Mouse (Mus musculus) forebrain, embryonic 13.5 days (tissue): ENCODE data around the gene Fhit. TPM values are rescaled to one million over a fixed set of nuclear protein-coding genes. Genes with fewer than 3 reads are reported as not detected.

ENCODE experiments used
- ATAC-seq: fragments of 200-750 bp; cut with Nextera tagmentation; 2 replicates; pipeline ENCODE4 v1.8.0; 2017
- H3K27ac ChIP-seq: fragments of 300-500 bp; sonication (generic); 2 replicates; pipeline ENCODE4 v1.5.1; 2015; ENCODE audit warnings: inconsistent platforms, mild to moderate bottlenecking, moderate library complexity
- H3K27me3 ChIP-seq: fragments of 300-500 bp; sonication (generic); 2 replicates; pipeline ENCODE4 v1.6.1; 2015; ENCODE audit warnings: mild to moderate bottlenecking, inconsistent platforms
- H3K36me3 ChIP-seq: fragments of 300-500 bp; sonication (generic); 2 replicates; pipeline ENCODE4 v1.6.1; 2015; ENCODE audit warnings: mild to moderate bottlenecking, inconsistent platforms; ENCODE audit not compliant: poor library complexity, severe bottlenecking
- H3K4me1 ChIP-seq: fragments of 300-500 bp; sonication (generic); 2 replicates; pipeline ENCODE4 v1.6.1; 2015; ENCODE audit warnings: inconsistent platforms
- H3K4me2 ChIP-seq: fragments of 300-500 bp; sonication (generic); 2 replicates; pipeline ENCODE4 v1.6.1; 2015; ENCODE audit warnings: inconsistent platforms, mild to moderate bottlenecking, moderate library complexity
- H3K4me3 ChIP-seq: fragments of 300-500 bp; sonication (generic); 2 replicates; pipeline ENCODE4 v1.5.1; 2015; ENCODE audit warnings: mild to moderate bottlenecking, inconsistent platforms
- H3K9ac ChIP-seq: fragments of 300-500 bp; sonication (generic); 2 replicates; pipeline ENCODE4 v1.6.1; 2015; ENCODE audit warnings: mild to moderate bottlenecking, inconsistent platforms
- H3K9me3 ChIP-seq: fragments of 300-500 bp; sonication (generic); replicated peaks from 2 replicates; pipeline ENCODE4 v1.6.1; 2016; ENCODE audit warnings: inconsistent platforms
- WGBS: fragments of 180-500 bp; shearing (Covaris S2); methylation state at CpG from one replicate; pipeline ENCODE4 v1.1.7; 2015; 5-methylcytosine and 5-hydroxymethylcytosine counted together
- polyA plus RNA-seq: library from polyadenylated mRNA; unstranded; fragments of >200 nt; fragmentation: Nextera tagmentation; extraction: Ambion mirVana; gene quantifications from 2 replicates; pipeline ENCODE4 v1.2.1, GENCODE M21; 2015

Gene Fhit
- polyA plus RNA-seq, 1 experiment from 2014 or later, result 6.2 TPM

- peak; percentile 53; the same call in 1 of the 2 replicates for ATAC-seq
- Histone ChIP-seq H3K36me3 (no peaks in the 10 kb centered on the region), H3K4me3 (no peak overlapping the region), H3K27me3 (no peaks in the 10 kb centered on the region), H3K4me2 (no peak overlapping the region), H3K9ac (no peak overlapping the region), H3K27ac (no peak overlapping the region), H3K9me3 (no peaks in the 10 kb centered on the region), H3K4me1 (no peaks in the 10 kb centered on the region)
- WGBS, result 28% methylated on average over 6 of the region's 6 CpGs
These were observed 875.8 kb downstream of the Fhit start for GRCm38 (mm10) chr14:10286027-10286426.

- no peak overlapping the region for H3K4me2 ChIP-seq
- WGBS, result 76% methylated on average over 5 of the region's 5 CpGs
- no peaks in the 10 kb centered on the region for H3K4me1 ChIP-seq
- no peak for ATAC-seq
- H3K36me3 ChIP-seq, result no peaks in the 10 kb centered on the region
- H3K9me3 ChIP-seq, result no peaks in the 10 kb centered on the region
- no peak overlapping the region for H3K27ac ChIP-seq
- H3K27me3 ChIP-seq, result no peaks in the 10 kb centered on the region
- no peak overlapping the region for H3K4me3 ChIP-seq
- H3K9ac ChIP-seq, result no peak overlapping the region
These were observed 933.1 kb downstream of the Fhit start for GRCm38 (mm10) chr14:10228708-10229107.

- H3K4me3 ChIP-seq, result no peak overlapping the region
- no peaks in the 10 kb centered on the region for H3K4me1 ChIP-seq
- H3K27me3 ChIP-seq, result no peaks in the 10 kb centered on the region
- no peak overlapping the region for H3K27ac ChIP-seq
- no peaks in the 10 kb centered on the region for H3K9me3 ChIP-seq
- ATAC-seq, result no peak
- 91% methylated on average over 2 of the region's 2 CpGs for WGBS
- no peak overlapping the region for H3K9ac ChIP-seq
- no peaks in the 10 kb centered on the region for H3K36me3 ChIP-seq
- no peak overlapping the region for H3K4me2 ChIP-seq
These were observed 940.0 kb downstream of the Fhit start for GRCm38 (mm10) chr14:10221847-10222246.

GRCm38 (mm10) chr14:10213216-10213615, 948.6 kb downstream of the Fhit start:
- no peak overlapping the region for H3K9ac ChIP-seq
- H3K4me1 ChIP-seq, result no peaks in the 10 kb centered on the region
- H3K4me2 ChIP-seq, result no peak overlapping the region
- no peak overlapping the region for H3K4me3 ChIP-seq
- H3K9me3 ChIP-seq, result no peaks in the 10 kb centered on the region
- H3K36me3 ChIP-seq, result no peaks in the 10 kb centered on the region
- no peaks in the 10 kb centered on the region for H3K27me3 ChIP-seq
- 67% methylated on average over 4 of the region's 4 CpGs for WGBS
- no peak overlapping the region for H3K27ac ChIP-seq
- ATAC-seq, result no peak

- WGBS, result 61% methylated on average over 5 of the region's 5 CpGs
- no peaks in the 10 kb centered on the region for H3K9me3 ChIP-seq
- no peaks in the 10 kb centered on the region for H3K36me3 ChIP-seq
- no peaks in the 10 kb centered on the region for H3K4me1 ChIP-seq
- no peak overlapping the region for H3K4me3 ChIP-seq
- no peak overlapping the region for H3K27ac ChIP-seq
- H3K4me2 ChIP-seq, result no peak overlapping the region
- H3K9ac ChIP-seq, result no peak overlapping the region
- ATAC-seq, result no peak
- H3K27me3 ChIP-seq, result no peaks in the 10 kb centered on the region
These were observed 950.7 kb downstream of the Fhit start for GRCm38 (mm10) chr14:10211184-10211583.

- Histone ChIP-seq H3K36me3 (no peaks in the 10 kb centered on the region), H3K27me3 (no peaks in the 10 kb centered on the region), H3K4me2 (no peak overlapping the region), H3K4me3 (no peak overlapping the region), H3K4me1 (no peaks in the 10 kb centered on the region), H3K9ac (no peak overlapping the region), H3K9me3 (no peaks in the 10 kb centered on the region), H3K27ac (no peak overlapping the region)
- ATAC-seq, result no peak
- 91% methylated on average over 3 of the region's 3 CpGs for WGBS
These were observed 952.8 kb downstream of the Fhit start for GRCm38 (mm10) chr14:10209007-10209406.

- H3K4me3 ChIP-seq, result no peak overlapping the region
- no peaks in the 10 kb centered on the region for H3K36me3 ChIP-seq
- H3K9ac ChIP-seq, result no peak overlapping the region
- no peaks in the 10 kb centered on the region for H3K9me3 ChIP-seq
- no peak overlapping the region for H3K4me2 ChIP-seq
- 94% methylated on average over 5 of the region's 5 CpGs for WGBS
- H3K27ac ChIP-seq, result no peak overlapping the region
- ATAC-seq, result no peak
- no peaks in the 10 kb centered on the region for H3K4me1 ChIP-seq
- H3K27me3 ChIP-seq, result no peaks in the 10 kb centered on the region
These were observed 956.1 kb downstream of the Fhit start for GRCm38 (mm10) chr14:10205699-10206098.

- no peak for ATAC-seq
- H3K4me2 ChIP-seq, result no peak overlapping the region
- no peak overlapping the region for H3K27ac ChIP-seq
- no peak overlapping the region for H3K4me3 ChIP-seq
- 89% methylated on average over 4 of the region's 4 CpGs for WGBS
- H3K36me3 ChIP-seq, result no peaks in the 10 kb centered on the region
- H3K9ac ChIP-seq, result no peak overlapping the region
- H3K27me3 ChIP-seq, result no peaks in the 10 kb centered on the region
- H3K4me1 ChIP-seq, result no peaks in the 10 kb centered on the region
- H3K9me3 ChIP-seq, result no peaks in the 10 kb centered on the region
These were observed 956.5 kb downstream of the Fhit start for GRCm38 (mm10) chr14:10205290-10205689.

GRCm38 (mm10) chr14:10194130-10194529, 967.7 kb downstream of the Fhit start:
- 81% methylated on average over 5 of the region's 5 CpGs for WGBS
- ATAC-seq, result no peak
- H3K4me1 ChIP-seq, result peaks cover 5% of the 10 kb centered on the region; the same call in 1 of the 2 replicates

GRCm38 (mm10) chr14:10171761-10172160, 990.1 kb downstream of the Fhit start:
- Histone ChIP-seq H3K9ac (no peak overlapping the region), H3K4me1 (peaks cover 3% of the 10 kb centered on the region; the same call in 1 of the 2 replicates), H3K4me2 (no peak overlapping the region), H3K27ac (no peak overlapping the region), H3K9me3 (no peaks in the 10 kb centered on the region), H3K4me3 (no peak overlapping the region), H3K27me3 (no peaks in the 10 kb centered on the region), H3K36me3 (no peaks in the 10 kb centered on the region)
- no peak for ATAC-seq
- 80% methylated on average over 2 of the region's 2 CpGs for WGBS

More at GRCm38 (mm10) chr14:10194130-10194529, 967.7 kb downstream of the Fhit start:
- no peaks in the 10 kb centered on the region for H3K9me3 ChIP-seq
- H3K9ac ChIP-seq, result no peak overlapping the region
- no peaks in the 10 kb centered on the region for H3K27me3 ChIP-seq
- no peaks in the 10 kb centered on the region for H3K36me3 ChIP-seq
- no peak overlapping the region for H3K4me2 ChIP-seq
- H3K27ac ChIP-seq, result no peak overlapping the region
- no peak overlapping the region for H3K4me3 ChIP-seq

- no peaks in the 10 kb centered on the region for H3K9me3 ChIP-seq
- no peak overlapping the region for H3K4me3 ChIP-seq
- no peaks in the 10 kb centered on the region for H3K27me3 ChIP-seq
- no peaks in the 10 kb centered on the region for H3K36me3 ChIP-seq
- H3K4me2 ChIP-seq, result no peak overlapping the region
- H3K27ac ChIP-seq, result no peak overlapping the region
- H3K4me1 ChIP-seq, result peaks cover 4% of the 10 kb centered on the region; the same call in 1 of the 2 replicates
- no peak overlapping the region for H3K9ac ChIP-seq
- WGBS, result 11% methylated on average over 6 of the region's 6 CpGs
- peak; percentile 63 for ATAC-seq
These were observed 995.0 kb downstream of the Fhit start for GRCm38 (mm10) chr14:10166641-10167429.

- Histone ChIP-seq H3K4me2 (no peak overlapping the region), H3K9ac (no peak overlapping the region), H3K9me3 (no peaks in the 10 kb centered on the region), H3K4me3 (no peak overlapping the region), H3K4me1 (no peaks in the 10 kb centered on the region), H3K27ac (no peak overlapping the region), H3K27me3 (no peaks in the 10 kb centered on the region), H3K36me3 (no peaks in the 10 kb centered on the region)
- no peak for ATAC-seq
- 52% methylated on average over 5 of the region's 5 CpGs for WGBS
These were observed 1012.0 kb downstream of the Fhit start for GRCm38 (mm10) chr14:10149872-10150271.

- Histone ChIP-seq H3K4me3 (no peak overlapping the region), H3K27me3 (no peaks in the 10 kb centered on the region), H3K36me3 (no peaks in the 10 kb centered on the region), H3K9me3 (no peaks in the 10 kb centered on the region), H3K27ac (no peak overlapping the region), H3K9ac (no peak overlapping the region), H3K4me2 (no peak overlapping the region), H3K4me1 (no peaks in the 10 kb centered on the region)
- ATAC-seq, result no peak
These were observed 1022.5 kb downstream of the Fhit start for GRCm38 (mm10) chr14:10139311-10139710.
